Mouse (Mus musculus): ENCODE data around the gene Pcbp3.

The Pcbp3 gene

GRCm38 (mm10) chr10:76794102-76794501, 167.6 kb downstream of the Pcbp3 start:
- no peak for DNase-seq

DNA sequence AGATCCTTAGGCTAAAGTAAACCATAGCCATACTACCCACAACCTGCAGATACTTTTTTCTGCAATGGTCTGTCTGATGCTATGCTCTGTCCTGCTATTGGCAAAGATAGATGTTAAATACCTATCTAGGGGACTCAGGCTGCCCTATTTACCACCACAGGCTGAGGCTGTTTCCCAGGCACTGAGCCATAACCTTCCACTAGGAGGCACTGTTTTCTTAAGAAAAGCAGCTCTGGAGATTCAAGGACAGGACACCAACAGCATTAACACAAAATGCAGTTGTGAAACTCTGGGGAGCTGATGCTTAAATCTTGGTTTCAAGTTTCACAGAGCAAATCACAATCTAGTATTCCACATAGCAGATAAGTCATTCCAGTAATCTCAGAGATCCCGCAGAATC, 170.2 kb downstream of the Pcbp3 start:
- DNase-seq = no peak

- no peak for DNase-seq
Observed at GRCm38 (mm10) chr10:76789885-76790284, 171.8 kb downstream of the Pcbp3 start.

DNA sequence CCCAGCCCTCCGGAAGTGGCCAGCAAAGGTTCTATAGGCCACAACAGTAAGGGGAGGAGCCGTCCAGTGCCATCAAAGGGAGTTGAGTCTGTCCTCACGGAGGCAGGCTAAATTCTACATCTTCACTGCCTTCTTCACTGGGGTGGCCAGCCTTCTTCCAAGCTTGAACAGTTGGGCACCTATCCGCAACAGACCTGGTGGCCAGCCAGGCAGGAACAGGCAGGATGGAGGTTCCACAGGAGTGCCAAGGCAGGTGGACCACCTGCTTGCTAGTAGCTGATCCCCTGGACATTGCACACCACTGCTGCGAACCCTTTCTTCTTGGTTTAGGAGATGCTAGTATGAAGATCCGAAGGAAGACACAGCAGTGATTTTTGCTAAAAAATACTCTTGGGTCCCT, 176.4 kb downstream of the Pcbp3 start:
- DNase-seq = no peak

- no peak for DNase-seq
Observed at GRCm38 (mm10) chr10:76779225-76779624, 182.5 kb downstream of the Pcbp3 start.

GRCm38 (mm10) chr10:76771624-76772023, 190.1 kb downstream of the Pcbp3 start:
- DNase-seq = no peak

- no peak for DNase-seq
Observed at GRCm38 (mm10) chr10:76771086-76771485, 190.6 kb downstream of the Pcbp3 start.

- no peak for DNase-seq
Observed at GRCm38 (mm10) chr10:76769581-76769980, 192.1 kb downstream of the Pcbp3 start.

DNA sequence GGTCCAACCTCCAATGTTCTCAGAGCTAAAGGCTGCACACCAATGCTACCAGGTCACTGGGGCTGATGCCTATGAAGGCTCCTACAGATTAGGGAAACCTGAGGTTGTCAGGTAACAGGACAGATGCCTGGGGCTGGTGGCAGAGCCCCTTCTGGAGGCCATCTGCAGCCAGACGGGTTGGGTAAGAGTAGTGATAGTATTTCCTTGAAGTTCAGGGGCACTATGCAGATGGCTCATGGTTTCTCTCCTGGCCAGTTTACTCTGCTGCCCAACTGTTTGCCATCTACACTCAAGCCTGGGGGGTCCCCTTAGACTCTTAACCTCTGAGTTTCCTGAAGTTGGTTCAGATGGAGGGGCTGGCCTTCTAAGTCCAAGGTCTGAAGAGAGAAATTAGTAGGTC, 195.5 kb downstream of the Pcbp3 start:
- no peak for DNase-seq

DNA sequence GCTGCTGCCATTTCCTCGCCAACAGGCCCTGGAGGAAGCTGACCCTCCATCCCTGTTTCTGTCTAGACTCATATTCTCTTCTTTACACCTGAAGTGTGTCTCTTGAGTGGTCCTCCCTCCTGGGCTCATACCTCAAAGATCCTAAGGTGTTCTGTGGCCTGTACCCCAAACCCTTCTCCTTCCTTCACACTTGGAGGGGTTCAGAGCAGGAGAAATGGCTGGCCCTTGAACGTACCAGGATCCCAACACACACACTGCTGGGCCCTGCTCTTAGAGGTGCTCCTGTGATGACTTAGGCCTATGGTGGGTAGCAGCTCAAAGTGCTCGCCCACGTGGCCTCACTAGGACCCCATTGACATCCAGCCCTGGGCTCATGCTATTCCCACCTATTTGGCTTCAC, 196.8 kb downstream of the Pcbp3 start:
- no peak for DNase-seq

DNA sequence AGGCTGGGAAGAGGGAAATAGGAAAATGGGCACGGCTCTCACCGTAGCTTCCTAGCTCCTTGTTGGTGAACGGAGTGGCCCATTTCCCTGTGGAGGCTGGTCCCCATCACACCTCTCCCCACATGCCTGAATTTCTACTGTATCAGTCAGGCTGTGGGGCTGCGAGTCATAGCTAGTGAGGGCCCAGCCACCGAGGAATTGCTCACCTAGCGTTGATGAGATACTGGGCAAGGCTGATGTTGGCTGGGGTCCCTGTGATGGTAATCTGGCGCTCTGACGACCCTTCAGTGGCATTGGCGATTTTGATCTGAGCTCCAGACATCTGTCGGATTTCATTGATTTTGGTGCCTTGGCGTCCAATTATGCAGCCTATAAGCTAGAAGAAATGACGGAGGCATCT, 198.7 kb downstream of the Pcbp3 start:
- DNase-seq = peak in 1 of 2 experiments; percentile 1

GRCm38 (mm10) chr10:76762411-76762810, 199.3 kb downstream of the Pcbp3 start:
- DNase-seq = peak in 1 of 2 experiments; percentile 1

DNA sequence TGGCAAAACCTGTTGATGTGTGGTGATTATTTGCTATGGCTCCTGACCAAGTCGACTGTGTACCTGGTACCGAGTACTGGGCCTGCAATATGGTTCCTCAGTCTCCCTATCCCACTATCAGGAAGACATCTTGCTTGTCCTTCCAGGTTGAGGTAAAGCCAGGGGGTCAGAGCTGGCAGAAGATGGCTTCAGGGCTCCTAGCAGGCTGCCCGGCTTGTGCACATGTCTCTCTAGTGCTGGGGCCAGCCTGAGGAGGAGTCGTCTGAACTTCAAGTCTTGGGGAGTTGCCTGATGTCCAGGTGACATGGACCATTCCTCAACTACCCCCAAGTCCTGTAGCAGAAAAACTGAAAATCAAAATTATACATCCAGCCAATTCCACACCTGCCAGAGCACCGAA, 201.8 kb downstream of the Pcbp3 start:
- peak in 1 of 2 experiments; percentile 1 for DNase-seq

DNA sequence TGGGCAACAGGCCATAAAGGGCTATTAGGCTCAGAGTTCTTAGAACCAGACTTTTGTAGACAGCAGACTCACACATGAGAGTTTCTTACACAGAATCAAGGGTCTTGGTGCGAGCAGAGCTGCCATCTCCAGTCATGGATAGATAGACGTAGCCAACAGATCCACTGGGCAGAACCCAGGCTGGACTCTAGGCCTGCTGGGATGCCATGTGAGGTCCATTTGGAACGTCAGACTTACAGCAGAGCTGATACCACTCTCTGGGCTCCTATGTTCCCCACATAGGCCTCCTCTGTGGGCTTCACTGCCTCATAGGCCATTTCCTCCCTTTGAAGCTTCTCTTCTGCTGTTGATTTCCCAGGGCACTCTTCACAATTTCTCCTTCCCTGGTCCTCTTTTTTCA, 208.0 kb downstream of the Pcbp3 start:
- DNase-seq = peak in 1 of 2 experiments; percentile 0

- DNase-seq = peak in 1 of 2 experiments; percentile 15
Observed at GRCm38 (mm10) chr10:76744267-76744666, 217.4 kb downstream of the Pcbp3 start.

DNA sequence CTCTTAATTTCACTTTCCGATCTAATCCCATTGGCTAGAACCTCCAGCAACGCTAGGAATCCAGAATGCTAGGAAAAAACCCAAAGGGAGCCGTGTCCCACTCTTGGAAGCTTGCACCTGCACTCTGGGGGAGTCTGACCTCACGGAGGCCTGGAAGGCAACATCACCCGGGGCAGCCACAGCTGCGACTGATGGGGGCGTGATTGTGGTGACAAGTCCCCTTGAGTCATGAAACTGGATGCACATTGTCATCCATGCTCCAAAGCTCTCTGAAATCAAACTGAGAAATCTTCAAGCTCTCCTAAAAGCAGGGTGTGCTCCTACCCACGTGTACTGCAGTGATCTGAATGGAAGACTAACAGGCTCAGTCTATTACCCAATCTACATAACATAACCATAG, 224.9 kb downstream of the Pcbp3 start:
- DNase-seq = no peak

GRCm38 (mm10) chr10:76734979-76735378, 226.7 kb downstream of the Pcbp3 start:
- peak in 1 of 2 experiments; percentile 32 for DNase-seq

DNA sequence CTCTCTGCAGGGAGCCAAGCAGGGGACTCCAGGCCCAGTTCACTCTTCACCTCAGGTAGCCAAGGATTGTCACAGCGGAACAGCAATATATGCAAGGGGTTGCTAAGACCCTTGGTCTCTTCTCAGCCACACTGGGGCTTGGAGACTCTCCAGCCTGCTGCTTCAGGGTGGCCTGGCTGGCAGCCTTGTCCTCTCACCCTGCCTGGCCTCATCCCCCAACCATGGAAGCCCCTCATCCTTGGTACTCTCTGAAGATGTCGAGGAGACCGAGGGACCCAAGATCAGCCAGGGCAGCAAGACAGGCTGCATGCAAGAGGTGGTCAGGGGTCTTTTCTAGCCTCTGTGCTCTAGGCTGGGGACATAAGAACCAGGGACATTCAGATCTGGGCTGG, 228.0 kb downstream of the Pcbp3 start:
- DNase-seq = no peak

- DNase-seq = no peak
Observed at GRCm38 (mm10) chr10:76732881-76733676, 228.6 kb downstream of the Pcbp3 start.

GRCm38 (mm10) chr10:76732391-76732790, 229.3 kb downstream of the Pcbp3 start:
- DNase-seq = no peak

DNA sequence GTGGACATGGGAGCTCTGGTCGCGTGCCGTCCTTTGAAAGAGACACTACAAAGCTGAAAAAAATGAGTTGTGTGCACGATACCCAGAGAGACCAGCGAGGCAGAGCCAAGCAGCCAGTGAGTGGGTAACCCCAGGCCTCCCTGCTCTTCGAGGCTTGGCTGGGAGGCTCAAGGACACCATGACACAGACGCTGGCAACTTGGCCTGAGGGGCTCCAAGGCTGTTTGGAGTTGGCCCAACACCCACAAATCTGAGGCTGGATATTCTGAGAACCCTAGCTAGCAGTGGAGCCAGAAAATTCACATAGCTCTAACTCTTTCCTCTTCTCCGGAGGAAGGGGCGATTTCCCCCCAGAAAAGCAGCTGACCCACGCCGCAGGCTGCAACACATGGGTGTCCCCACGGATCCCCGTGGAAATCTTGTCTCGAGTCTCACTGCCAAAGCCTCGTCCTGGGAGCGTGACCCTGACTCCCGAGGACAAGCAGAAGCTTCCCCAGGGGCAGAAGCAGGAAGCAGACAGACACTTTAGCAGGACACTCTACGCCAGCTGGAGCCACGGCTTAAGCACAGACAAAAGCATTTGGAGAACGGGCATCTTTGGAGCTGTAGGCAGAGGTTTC, 230.0 kb downstream of the Pcbp3 start:
- no peak for DNase-seq

DNA sequence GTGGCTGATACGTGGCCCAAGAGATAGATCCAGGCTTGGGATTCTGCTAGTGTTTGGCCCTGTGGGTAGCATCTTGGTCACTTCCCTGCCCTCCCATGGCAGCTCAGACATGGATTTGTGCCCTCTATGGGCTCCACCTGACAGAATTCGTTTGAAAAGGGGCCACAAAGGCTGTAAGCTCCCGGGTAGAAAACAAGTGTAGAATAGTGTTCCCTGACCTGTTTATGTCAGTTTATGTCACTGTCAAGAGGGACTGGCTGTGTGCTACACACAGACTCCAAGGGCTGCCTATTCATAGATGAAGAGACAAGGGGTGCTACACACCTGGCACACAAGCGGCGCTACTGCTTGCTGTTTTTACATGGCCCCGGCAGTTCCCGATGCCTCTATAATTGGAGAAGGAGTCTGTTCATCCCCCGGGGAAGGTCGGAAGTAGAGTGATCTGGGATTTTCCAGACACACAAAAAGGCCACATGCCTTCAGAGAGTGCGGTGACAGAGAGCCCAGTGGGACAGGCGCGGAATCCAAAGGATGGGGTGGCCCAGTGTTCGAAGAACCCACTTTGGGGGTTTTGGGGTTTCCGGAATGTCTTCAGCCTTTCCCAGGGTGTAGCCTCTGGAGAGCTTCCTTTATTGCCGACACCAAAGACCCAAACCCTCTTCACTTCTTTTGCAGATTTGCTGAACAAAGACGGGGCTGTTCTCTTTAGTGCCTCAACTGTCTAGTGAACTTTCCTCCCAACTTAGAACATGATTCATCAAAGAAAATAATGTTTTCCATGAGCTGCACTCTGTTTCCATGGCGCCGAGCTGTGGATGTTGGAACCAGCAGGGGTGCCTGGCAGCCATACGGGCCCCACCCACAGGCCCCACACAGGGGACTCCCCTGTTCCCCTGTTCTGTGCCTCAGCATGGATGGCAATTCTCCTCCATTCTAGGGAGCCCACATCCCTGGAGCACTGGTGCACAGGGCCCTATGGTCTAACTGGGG, 231.8 kb downstream of the Pcbp3 start:
- no peak for DNase-seq

GRCm38 (mm10) chr10:76728369-76728768, 233.3 kb downstream of the Pcbp3 start:
- no peak for DNase-seq

Measured in thymus, adult 18-20 months (tissue).